9 mouse cellular contexts compared by ENCODE assay signal in the genomic region with DNA sequence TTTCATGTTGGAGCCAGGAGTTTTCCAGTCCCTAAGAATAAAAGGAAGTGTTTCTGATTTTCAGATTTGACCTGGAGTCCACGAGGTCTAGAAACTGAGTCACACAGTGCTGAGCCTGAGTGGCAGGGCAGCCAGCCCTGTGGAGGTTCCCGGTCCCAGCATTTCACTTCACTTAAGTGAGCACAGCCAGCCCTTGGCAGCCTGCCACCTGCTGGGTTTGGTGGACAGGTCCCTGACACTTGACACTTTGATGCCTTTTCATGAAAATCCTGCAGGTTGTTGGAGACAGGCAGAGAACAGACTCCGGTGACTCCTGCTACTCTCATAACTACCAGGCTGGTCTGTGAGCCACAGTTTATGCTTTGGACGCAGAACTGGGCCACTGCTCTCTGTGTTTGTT. TPM values are rescaled to one million over a fixed set of nuclear protein-coding genes. Genes with fewer than 3 reads are reported as not detected.
DNase-seq lines count a peak whose midpoint lies in the region; ATAC-seq and TF ChIP-seq lines count a peak whose summit lies in the region.
"Had no signal": no experiment of that assay in that cellular context is flagged by ENCODE, and none has a peak within 500 bp of the region (broad histone marks: within the 10 kb centered on the region; RNA-seq: fewer than 3 reads in every experiment).

No protein-coding gene starts in this region.

- WGBS in heart, embryonic 12.5 days, result 38% methylated on average over 4 of the region's 4 CpGs
- 50% methylated on average over 4 of the region's 4 CpGs for WGBS in stomach, postnatal 0 days

- peaks cover 20% of the 10 kb centered on the region for H3K36me3 ChIP-seq in heart, embryonic 12.5 days
- no peaks in the 10 kb centered on the region for H3K36me3 ChIP-seq in stomach, postnatal 0 days (ENCODE audit: control insufficient read depth, insufficient read depth, low read length)

- no peak overlapping the region for H3K4me2 ChIP-seq in heart, embryonic 12.5 days
- no peak overlapping the region for H3K4me2 ChIP-seq in stomach, postnatal 0 days (replicated peaks; ENCODE audit: low read depth)

- no peak for ATAC-seq in heart, embryonic 12.5 days (ENCODE audit: insufficient number of reproducible peaks, low FRiP score)
- no peak for ATAC-seq in megakaryocyte progenitor cell, adult 5-6 weeks (replicated peaks; ENCODE audit: poor library complexity)
- ATAC-seq in stomach, postnatal 0 days (ENCODE audit: low FRiP score, low TSS enrichment), result no peak

- TF ChIP-seq EP300 in stomach, postnatal 0 days (optimal IDR thresholded peaks at IDR 0.05), result no peak

- no peak overlapping the region for H3K9ac ChIP-seq in heart, embryonic 12.5 days
- no peak overlapping the region for H3K9ac ChIP-seq in stomach, postnatal 0 days (ENCODE audit: low read length)

- H3K4me1 ChIP-seq in heart, embryonic 12.5 days (replicated peaks), result peaks cover 21% of the 10 kb centered on the region
- H3K4me1 ChIP-seq in stomach, postnatal 0 days (replicated peaks; ENCODE audit: control insufficient read depth, insufficient read depth), result no peaks in the 10 kb centered on the region

- TF ChIP-seq CTCF in stomach, postnatal 0 days (IDR thresholded peaks at IDR 0.05; ENCODE audit: low read depth), result no peak

- no peak overlapping the region for H3K4me3 ChIP-seq in heart, embryonic 12.5 days
- no peak overlapping the region for H3K4me3 ChIP-seq in stomach, postnatal 0 days (ENCODE audit: low read depth, low read length)
- H3K4me3 ChIP-seq: heart, adult 2 months had no signal

- H3K27me3 ChIP-seq in heart, embryonic 12.5 days (replicated peaks), result no peaks in the 10 kb centered on the region
- no peaks in the 10 kb centered on the region for H3K27me3 ChIP-seq in stomach, postnatal 0 days (ENCODE audit: control insufficient read depth, insufficient read depth, low read length)

- H3K9me3 ChIP-seq in heart, embryonic 12.5 days (replicated peaks), result peaks cover 11% of the 10 kb centered on the region
- H3K9me3 ChIP-seq in stomach, postnatal 0 days (ENCODE audit: control insufficient read depth, low read length), result no peaks in the 10 kb centered on the region

- DNase-seq in heart, adult 11 months, result peak; percentile 90
- peak; percentile 59 for DNase-seq in MN1 (ENCODE audit: low spot score)
- peak; percentile 84 to 89 for DNase-seq in cerebellum, postnatal 10 days
- DNase-seq in kidney, postnatal 14 days, result peak; percentile 86
- no peak for DNase-seq in stomach, postnatal 0 days (ENCODE audit: low spot score)
- DNase-seq in thymus, postnatal 14 days, result no peak

- H3K27ac ChIP-seq in heart, embryonic 12.5 days (ENCODE audit: poor library complexity, severe bottlenecking), result no peak overlapping the region
- no peak overlapping the region for H3K27ac ChIP-seq in stomach, postnatal 0 days (replicated peaks)
- H3K27ac ChIP-seq: heart, adult 2 months had no signal

RNA-seq across cellular contexts. Expression of a gene that starts 57.9 kb away (rescaled TPM):
- 22.3 and 24.4 TPM in 2 replicates for polyA plus RNA-seq in heart, embryonic 12.5 days (2016; fragmentation: Nextera tagmentation; extraction: Ambion mirVana)
- total RNA-seq in megakaryocyte progenitor cell, adult 5-6 weeks (2015), result 9.3 and 11.0 TPM in 2 replicates
- 11.2 and 12.3 TPM in 2 replicates for total RNA-seq in megakaryocyte progenitor cell, adult 5-6 weeks (2017)
- polyA plus RNA-seq in stomach, postnatal 0 days (2015; fragmentation: Nextera tagmentation; extraction: Ambion mirVana), result 6.8 and 7.0 TPM in 2 replicates

Comparison
In these comparisons a context has a peak if more than half of its experiments do, and no peak if none do; other contexts are left out.
1. DNase-seq: peak in heart, adult 11 months (single experiment), MN1 (single experiment), cerebellum, postnatal 10 days (2 of 2) and kidney, postnatal 14 days (single experiment); none in stomach, postnatal 0 days (single experiment) and thymus, postnatal 14 days (single experiment).